10 mouse cellular contexts compared by ENCODE assay signal in the genomic region with DNA sequence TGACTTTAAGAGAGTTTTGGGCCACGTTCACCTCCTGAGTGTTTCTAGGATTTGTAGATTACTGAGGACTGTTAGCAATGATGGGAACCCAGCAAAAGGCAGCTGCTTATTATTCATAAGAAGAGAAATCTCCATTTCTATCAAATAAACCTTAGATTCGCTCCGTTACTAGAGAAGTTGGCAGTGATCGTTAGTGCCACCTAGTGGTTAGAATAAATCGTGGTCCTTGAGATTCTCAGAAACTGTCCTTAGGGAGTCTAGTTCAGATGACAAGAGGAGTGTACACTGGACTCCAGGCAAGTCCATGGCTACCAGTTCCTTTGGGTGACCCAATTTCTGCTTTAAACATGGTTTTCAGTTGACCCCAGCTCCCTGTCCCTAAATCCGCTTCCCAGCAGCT. TPM values are rescaled to one million over a fixed set of nuclear protein-coding genes. Genes with fewer than 3 reads are reported as not detected.
DNase-seq lines count a peak whose midpoint lies in the region; ATAC-seq lines count a peak whose summit lies in the region.
"Had no signal": no experiment of that assay in that cellular context is flagged by ENCODE, and none has a peak within 500 bp of the region (broad histone marks: within the 10 kb centered on the region; RNA-seq: fewer than 3 reads in every experiment).

No protein-coding gene starts in this region.

- 30% methylated on average over 6 of the region's 6 CpGs for WGBS in forebrain, embryonic 14.5 days

- no peak overlapping the region for H3K9ac ChIP-seq in forebrain, embryonic 14.5 days (ENCODE audit: low read length)
- H3K9ac ChIP-seq: embryonic facial prominence, embryonic 13.5 days had no signal

- H3K27ac ChIP-seq in forebrain, embryonic 14.5 days (ENCODE audit: low read depth, low read length) = no peak overlapping the region
- H3K27ac ChIP-seq: embryonic facial prominence, embryonic 13.5 days; macrophage had no signal

- no peak overlapping the region for H3K4me3 ChIP-seq in forebrain, embryonic 14.5 days (ENCODE audit: low read depth, low read length)
- H3K4me3 ChIP-seq: embryonic facial prominence, embryonic 13.5 days had no signal

- peak; percentile 47 for ATAC-seq in forebrain, embryonic 14.5 days

- peak; percentile 41 for DNase-seq in kidney, adult 9 months
- no peak for DNase-seq in kidney, adult 11 months
- DNase-seq in A20 (ENCODE audit: low read depth, low spot score) (peak; percentile 52), MN1 (ENCODE audit: low spot score) (peak; percentile 76)
- DNase-seq in forebrain, embryonic 14.5 days (ENCODE audit: low spot score) = peak; percentile 88
- peak; percentile 23 for DNase-seq in lung, postnatal 25 days (ENCODE audit: low spot score)
- no peak for DNase-seq in testis, postnatal 14 days (ENCODE audit: low spot score)
- DNase-seq in right cerebral cortex, postnatal 4 days = no peak

- no peak overlapping the region for H3K4me2 ChIP-seq in forebrain, embryonic 14.5 days (ENCODE audit: low read length)
- H3K4me2 ChIP-seq: embryonic facial prominence, embryonic 13.5 days had no signal

- no peaks in the 10 kb centered on the region for H3K36me3 ChIP-seq in forebrain, embryonic 14.5 days (ENCODE audit: control insufficient read depth, insufficient read depth, low read length)
- H3K36me3 ChIP-seq: embryonic facial prominence, embryonic 13.5 days had no signal

- H3K4me1 ChIP-seq in forebrain, embryonic 14.5 days (ENCODE audit: control insufficient read depth, insufficient read depth, low read length) = no peaks in the 10 kb centered on the region

- no peaks in the 10 kb centered on the region for H3K27me3 ChIP-seq in forebrain, embryonic 14.5 days (replicated peaks; ENCODE audit: control insufficient read depth, insufficient read depth, low read length)
- H3K27me3 ChIP-seq: embryonic facial prominence, embryonic 13.5 days had no signal

- no peaks in the 10 kb centered on the region for H3K9me3 ChIP-seq in forebrain, embryonic 14.5 days (replicated peaks; ENCODE audit: control insufficient read depth, low read length)
- H3K9me3 ChIP-seq: embryonic facial prominence, embryonic 13.5 days had no signal

RNA-seq across cellular contexts. Expression of gene Dst, which starts 58.3 kb away (rescaled TPM):
- 24.9 and 43.9 TPM in 2 replicates for polyA plus RNA-seq in forebrain, embryonic 14.5 days (2014; fragmentation: Nextera tagmentation; extraction: Ambion mirVana)

RNA-seq across cellular contexts. Expression of gene Bend6, which starts 58.7 kb away (rescaled TPM):
- polyA plus RNA-seq in forebrain, embryonic 14.5 days (2014; fragmentation: Nextera tagmentation; extraction: Ambion mirVana) = 32.2 and 40.3 TPM in 2 replicates

Comparison
In these comparisons a context has a peak if more than half of its experiments do, and no peak if none do; other contexts are left out.
1. DNase-seq: peak in kidney, adult 9 months (single experiment), A20 (single experiment), MN1 (single experiment), forebrain, embryonic 14.5 days (single experiment) and lung, postnatal 25 days (single experiment); none in kidney, adult 11 months (single experiment), testis, postnatal 14 days (single experiment) and right cerebral cortex, postnatal 4 days (single experiment).